Mouse (Mus musculus) testis, adult 2 months (tissue): Measurements from ENCODE around the gene Capg. TPM values are rescaled to one million over a fixed set of nuclear protein-coding genes. Genes with fewer than 3 reads are reported as not detected.
A peak's percentile ranks its signal among the peaks of the same experiment; 100 is the strongest.

Source experiments
- H3K27ac ChIP-seq: fragments of 200-500 bp; 2 replicates; pipeline ENCODE4 v1.5.1; 2012; ENCODE audit warnings: low read depth, low read length; ENCODE audit not compliant: control insufficient read depth, insufficient read depth
- H3K27me3 ChIP-seq: fragments of 200-500 bp; 2 replicates; pipeline ENCODE4 v1.6.1; 2012; ENCODE audit warnings: mild to moderate bottlenecking, low read length, moderate library complexity; ENCODE audit not compliant: control insufficient read depth, insufficient read depth
- H3K36me3 ChIP-seq: fragments of 200-500 bp; 2 replicates; pipeline ENCODE4 v1.6.1; 2012; ENCODE audit warnings: mild to moderate bottlenecking, low read length; ENCODE audit not compliant: control insufficient read depth, insufficient read depth
- H3K4me1 ChIP-seq: fragments of 200-500 bp; 2 replicates; pipeline ENCODE4 v1.6.1; 2012; ENCODE audit warnings: low read length; ENCODE audit not compliant: control insufficient read depth, insufficient read depth
- H3K4me3 ChIP-seq: fragments of 200-500 bp; 2 replicates; pipeline ENCODE4 v1.5.1; 2012; ENCODE audit warnings: low read depth, mild to moderate bottlenecking, low read length, moderate library complexity, mixed read lengths; ENCODE audit not compliant: control insufficient read depth
- CTCF ChIP-seq: fragments of 200-500 bp; IDR thresholded peaks from 2 replicates; pipeline ENCODE4 v1.5.1; 2012; ENCODE audit warnings: low read depth, mild to moderate bottlenecking, inconsistent platforms, low read length, moderate library complexity; ENCODE audit not compliant: control insufficient read depth, insufficient read depth, insufficient replicate concordance
- POLR2A ChIP-seq: fragments of 200-500 bp; IDR thresholded peaks from 2 replicates; pipeline ENCODE4 v1.6.1; 2012; ENCODE audit warnings: low read depth, mild to moderate bottlenecking, inconsistent platforms, low read length, moderate library complexity; ENCODE audit not compliant: control insufficient read depth
- polyA plus RNA-seq: library from polyadenylated mRNA; depleted of rRNA; stranded (reverse); fragments of >200 nt; gene quantifications from 2 replicates; pipeline ENCODE4 v1.2.3, GENCODE M21; 2012

Gene Capg
- polyA plus RNA-seq, 1 experiment = 1.3 TPM

- H3K27ac ChIP-seq = no peak overlapping the region
- TF ChIP-seq POLR2A (no peak), CTCF (no peak)
- no peaks in the 10 kb centered on the region for H3K36me3 ChIP-seq
- no peak overlapping the region for H3K4me3 ChIP-seq
- H3K27me3 ChIP-seq = no peaks in the 10 kb centered on the region
- H3K4me1 ChIP-seq = peaks cover 8% of the 10 kb centered on the region
Observed at GRCm38 (mm10) chr6:72547862-72548261, 3.7 kb downstream of the Capg start.

- no peak overlapping the region for H3K27ac ChIP-seq
- no peaks in the 10 kb centered on the region for H3K36me3 ChIP-seq
- no peaks in the 10 kb centered on the region for H3K27me3 ChIP-seq
- TF ChIP-seq CTCF (no peak), POLR2A (no peak)
- H3K4me3 ChIP-seq = no peak overlapping the region
- H3K4me1 ChIP-seq = peaks cover 6% of the 10 kb centered on the region
Observed at GRCm38 (mm10) chr6:72549041-72549580, 4.9 kb downstream of the Capg start.

GRCm38 (mm10) chr6:72550025-72550424 lies 5.8 kb downstream of the Capg start:
- Histone ChIP-seq H3K36me3 (no peaks in the 10 kb centered on the region), H3K27ac (no peak overlapping the region), H3K4me1 (peaks cover 2% of the 10 kb centered on the region; the same call in 1 of the 2 replicates), H3K27me3 (no peaks in the 10 kb centered on the region), H3K4me3 (no peak overlapping the region)
- TF ChIP-seq CTCF (no peak), POLR2A (no peak)

- TF ChIP-seq CTCF (no peak), POLR2A (no peak)
- no peaks in the 10 kb centered on the region for H3K36me3 ChIP-seq
- no peak overlapping the region for H3K27ac ChIP-seq
- no peak overlapping the region for H3K4me3 ChIP-seq
- H3K27me3 ChIP-seq = no peaks in the 10 kb centered on the region
- peaks cover 2% of the 10 kb centered on the region; the same call in 1 of the 2 replicates for H3K4me1 ChIP-seq
Observed at GRCm38 (mm10) chr6:72550503-72551100, 6.4 kb downstream of the Capg start.

DNA sequence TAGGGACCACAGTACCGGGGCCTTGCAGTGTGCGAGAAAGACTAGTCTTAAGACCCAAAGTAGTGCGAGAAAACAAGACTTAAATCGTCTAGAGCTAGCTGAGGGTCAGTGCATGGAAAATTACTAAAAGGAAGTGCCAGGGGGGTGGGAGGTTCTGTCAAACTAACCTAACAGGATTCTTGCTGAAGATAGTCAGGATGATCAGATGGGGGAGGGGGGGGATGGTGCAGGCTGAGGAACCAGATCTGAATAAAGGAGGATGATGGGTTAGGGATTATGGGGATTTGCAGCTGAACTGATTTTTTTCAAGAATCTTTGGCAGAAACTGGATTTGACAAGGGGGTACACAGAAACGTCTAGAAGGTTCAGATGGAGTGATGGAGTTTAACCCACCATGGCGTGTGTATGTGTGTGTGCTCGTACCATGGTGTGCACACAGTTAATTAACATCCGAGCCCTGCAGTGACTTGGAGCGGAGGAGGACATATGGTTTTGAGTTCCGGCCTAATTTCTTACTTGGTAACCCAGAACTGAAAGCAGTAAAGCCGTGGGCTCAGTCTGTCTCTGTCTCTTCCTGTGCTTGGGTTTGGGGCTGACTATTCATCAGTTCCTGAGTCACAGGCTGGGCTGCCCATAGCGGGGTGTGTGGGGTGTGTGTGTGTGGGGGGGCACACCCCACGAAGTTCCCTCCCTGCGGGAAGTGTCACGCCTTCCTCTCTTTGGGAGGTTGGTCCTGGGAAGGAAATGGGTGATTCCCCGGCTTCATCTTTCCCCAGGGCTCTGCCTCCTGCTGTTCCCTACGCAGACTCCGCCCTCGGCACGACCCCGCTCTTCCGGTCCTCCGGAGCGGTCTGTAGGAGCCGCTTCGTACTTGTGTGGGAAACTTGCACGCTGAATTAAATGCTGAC lies 8.2 kb downstream of the Capg start:
- Histone ChIP-seq H3K36me3 (no peaks in the 10 kb centered on the region), H3K27me3 (no peaks in the 10 kb centered on the region), H3K27ac (peak overlapping the region; percentile 70), H3K4me1 (peaks cover 2% of the 10 kb centered on the region; the same call in 1 of the 2 replicates), H3K4me3 (peak overlapping the region; percentile 83)
- TF ChIP-seq CTCF = no peak; the same call in 1 of the 2 replicates
- peak; percentile 70 for TF ChIP-seq POLR2A

DNA sequence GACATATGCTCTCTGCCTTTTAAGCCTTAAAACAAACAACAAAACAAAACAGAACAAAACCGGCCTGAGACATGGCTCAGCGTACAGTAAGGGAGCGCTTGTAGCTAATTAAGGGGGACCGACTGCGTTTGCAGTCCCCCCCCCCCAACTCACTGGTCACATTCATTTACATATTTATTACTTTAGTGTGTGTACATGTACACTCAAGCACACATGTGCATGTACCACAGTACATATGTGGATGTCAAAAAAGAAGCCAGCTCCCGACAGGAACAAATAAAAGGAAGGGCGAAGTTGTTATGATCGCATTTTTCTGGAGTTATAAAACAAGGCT lies 8.9 kb downstream of the Capg start:
- H3K4me3 ChIP-seq = peak overlapping the region; percentile 83
- no peaks in the 10 kb centered on the region for H3K36me3 ChIP-seq
- no peak for TF ChIP-seq CTCF
- no peak for TF ChIP-seq POLR2A
- H3K4me1 ChIP-seq = peaks cover 2% of the 10 kb centered on the region; the same call in 1 of the 2 replicates
- H3K27me3 ChIP-seq = no peaks in the 10 kb centered on the region
- H3K27ac ChIP-seq = peak overlapping the region; percentile 70

GRCm38 (mm10) chr6:72560801-72561200 lies 16.6 kb downstream of the Capg start:
- Histone ChIP-seq H3K27ac (no peak overlapping the region), H3K4me1 (no peaks in the 10 kb centered on the region; the same call in 1 of the 2 replicates), H3K36me3 (no peaks in the 10 kb centered on the region), H3K27me3 (no peaks in the 10 kb centered on the region), H3K4me3 (no peak overlapping the region)
- TF ChIP-seq POLR2A = no peak
- no peak for TF ChIP-seq CTCF
